Mouse (Mus musculus): Measurements from ENCODE around the gene Psmb4. TPM values are rescaled to one million over a fixed set of nuclear protein-coding genes. Genes with fewer than 3 reads are reported as not detected.
"Not testable (repeated sequence)": the region's sequence is repeated elsewhere in the genome, so short reads cannot be mapped to it uniquely, and the experiment has no call there.

Psmb4 gene
- polyA plus RNA-seq, 1 experiment from 2014 or later = 393 TPM

DNA sequence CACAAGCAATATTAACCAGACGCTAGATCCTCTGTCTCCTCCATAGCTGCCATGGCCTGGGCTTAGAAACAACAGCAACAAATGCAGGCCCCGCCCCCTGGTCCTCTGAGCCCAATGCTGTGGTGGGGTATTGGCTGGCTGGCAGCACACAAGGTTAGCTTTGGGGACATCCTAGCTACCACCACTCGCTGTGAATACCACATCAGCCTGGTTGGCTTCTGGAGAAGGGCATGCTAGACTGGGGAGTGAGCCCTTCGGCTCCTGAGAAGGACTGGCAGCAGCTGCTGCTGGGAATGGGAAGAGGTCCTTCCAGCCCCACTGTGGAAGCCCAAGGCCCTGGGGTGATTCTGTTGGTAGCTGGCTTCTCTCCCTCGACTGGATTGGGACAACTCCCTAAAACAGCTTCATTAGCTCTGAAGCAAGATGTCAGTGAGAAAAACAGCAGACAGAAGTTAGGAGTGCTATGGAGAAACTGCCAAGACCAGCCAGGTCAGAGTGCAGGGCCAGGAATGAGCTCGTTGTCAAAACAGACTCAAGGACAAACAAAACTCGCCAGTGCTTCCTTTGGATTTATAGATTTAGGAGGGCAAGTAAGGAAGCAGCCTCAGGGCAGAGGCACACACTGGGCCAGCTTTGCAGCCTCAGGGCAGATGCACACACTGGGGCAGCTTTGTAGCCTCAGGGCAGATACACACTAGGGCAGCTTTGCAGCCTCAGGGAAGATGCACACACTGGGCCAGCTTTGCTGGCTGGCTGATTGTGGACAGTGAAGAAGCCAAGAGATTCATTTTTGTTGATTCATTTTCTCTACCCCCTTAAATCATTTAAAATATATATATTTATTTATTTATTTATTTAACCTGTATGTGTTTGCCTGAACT is 43.9 kb upstream of the Psmb4 start:
- WGBS = 55% methylated on average over 7 of the region's 7 CpGs
- H3K27ac ChIP-seq = not testable (repeated sequence)

GRCm38 (mm10) chr3:94928979-94929378 is 42.2 kb upstream of the Psmb4 start:
- H3K27ac ChIP-seq; H3K4me2 ChIP-seq (replicated peaks); H3K36me3 ChIP-seq (replicated peaks; ENCODE audit: control insufficient read depth, insufficient read depth); H3K4me1 ChIP-seq (replicated peaks; ENCODE audit: control insufficient read depth, insufficient read depth, low read length); DNase-seq (ENCODE audit: low spot score); H3K9me3 ChIP-seq (ENCODE audit: control insufficient read depth, low read length); H3K9ac ChIP-seq; ATAC-seq (ENCODE audit: low FRiP score); H3K4me3 ChIP-seq (replicated peaks; ENCODE audit: low read length); H3K27me3 ChIP-seq (ENCODE audit: control insufficient read depth, insufficient read depth, low read length): not testable (repeated sequence)
- WGBS = 81% methylated on average over 3 of the region's 4 CpGs

More for the DNA sequence above, 43.9 kb upstream of the Psmb4 start:
- H3K4me2 ChIP-seq (replicated peaks); DNase-seq (ENCODE audit: low spot score); H3K36me3 ChIP-seq (replicated peaks; ENCODE audit: control insufficient read depth, insufficient read depth); H3K4me3 ChIP-seq (replicated peaks; ENCODE audit: low read length); ATAC-seq (ENCODE audit: low FRiP score); H3K4me1 ChIP-seq (replicated peaks; ENCODE audit: control insufficient read depth, insufficient read depth, low read length); H3K27me3 ChIP-seq (ENCODE audit: control insufficient read depth, insufficient read depth, low read length); H3K9ac ChIP-seq; H3K9me3 ChIP-seq (ENCODE audit: control insufficient read depth, low read length): not testable (repeated sequence)

- not testable (repeated sequence) for DNase-seq (ENCODE audit: low spot score); ATAC-seq (ENCODE audit: low FRiP score); H3K27me3 ChIP-seq (ENCODE audit: control insufficient read depth, insufficient read depth, low read length); H3K9ac ChIP-seq; H3K4me2 ChIP-seq (replicated peaks); H3K9me3 ChIP-seq (ENCODE audit: control insufficient read depth, low read length); H3K36me3 ChIP-seq (replicated peaks; ENCODE audit: control insufficient read depth, insufficient read depth); H3K4me1 ChIP-seq (replicated peaks; ENCODE audit: control insufficient read depth, insufficient read depth, low read length); H3K4me3 ChIP-seq (replicated peaks; ENCODE audit: low read length); H3K27ac ChIP-seq
- WGBS = 51% methylated on average over 4 of the region's 4 CpGs
Observed at GRCm38 (mm10) chr3:94926301-94926736, 39.6 kb upstream of the Psmb4 start.

GRCm38 (mm10) chr3:94924688-94925087 is 37.9 kb upstream of the Psmb4 start:
- H3K27ac ChIP-seq = no peak overlapping the region
- DNase-seq (ENCODE audit: low spot score) = no peak
- H3K4me2 ChIP-seq (replicated peaks) = no peak overlapping the region
- no peak overlapping the region for H3K4me3 ChIP-seq (replicated peaks; ENCODE audit: low read length)
- no peaks in the 10 kb centered on the region for H3K4me1 ChIP-seq (replicated peaks; ENCODE audit: control insufficient read depth, insufficient read depth, low read length)
- H3K9ac ChIP-seq = no peak overlapping the region
- no peak for ATAC-seq (ENCODE audit: low FRiP score)
- H3K27me3 ChIP-seq (ENCODE audit: control insufficient read depth, insufficient read depth, low read length) = no peaks in the 10 kb centered on the region
- 82% methylated on average over 8 of the region's 8 CpGs for WGBS
- H3K36me3 ChIP-seq (replicated peaks; ENCODE audit: control insufficient read depth, insufficient read depth) = no peaks in the 10 kb centered on the region
- H3K9me3 ChIP-seq (ENCODE audit: control insufficient read depth, low read length) = no peaks in the 10 kb centered on the region

- H3K27me3 ChIP-seq (ENCODE audit: control insufficient read depth, insufficient read depth, low read length) = no peaks in the 10 kb centered on the region
- ATAC-seq (ENCODE audit: low FRiP score) (no peak), DNase-seq (ENCODE audit: low spot score) (no peak)
- H3K4me1 ChIP-seq (replicated peaks; ENCODE audit: control insufficient read depth, insufficient read depth, low read length) = no peaks in the 10 kb centered on the region
- H3K9ac ChIP-seq = no peak overlapping the region
- H3K4me3 ChIP-seq (replicated peaks; ENCODE audit: low read length) = no peak overlapping the region
- no peaks in the 10 kb centered on the region for H3K9me3 ChIP-seq (ENCODE audit: control insufficient read depth, low read length)
- no peak overlapping the region for H3K4me2 ChIP-seq (replicated peaks)
- 69% methylated on average over 3 of the region's 3 CpGs for whole genome bisulfite sequencing
- no peaks in the 10 kb centered on the region for H3K36me3 ChIP-seq (replicated peaks; ENCODE audit: control insufficient read depth, insufficient read depth)
- no peak overlapping the region for H3K27ac ChIP-seq
Observed at GRCm38 (mm10) chr3:94922333-94922732, 35.6 kb upstream of the Psmb4 start.

- DNase-seq (ENCODE audit: low spot score) (no peak), ATAC-seq (ENCODE audit: low FRiP score) (no peak)
- H3K4me1 ChIP-seq (replicated peaks; ENCODE audit: control insufficient read depth, insufficient read depth, low read length) = no peaks in the 10 kb centered on the region
- no peak overlapping the region for H3K4me2 ChIP-seq (replicated peaks)
- H3K4me3 ChIP-seq (replicated peaks; ENCODE audit: low read length) = no peak overlapping the region
- H3K9ac ChIP-seq = no peak overlapping the region
- 62% methylated on average over 3 of the region's 3 CpGs for WGBS
- no peaks in the 10 kb centered on the region for H3K9me3 ChIP-seq (ENCODE audit: control insufficient read depth, low read length)
- H3K36me3 ChIP-seq (replicated peaks; ENCODE audit: control insufficient read depth, insufficient read depth) = no peaks in the 10 kb centered on the region
- H3K27me3 ChIP-seq (ENCODE audit: control insufficient read depth, insufficient read depth, low read length) = no peaks in the 10 kb centered on the region
- H3K27ac ChIP-seq = no peak overlapping the region
Observed at GRCm38 (mm10) chr3:94921104-94921503, 34.3 kb upstream of the Psmb4 start.

DNA sequence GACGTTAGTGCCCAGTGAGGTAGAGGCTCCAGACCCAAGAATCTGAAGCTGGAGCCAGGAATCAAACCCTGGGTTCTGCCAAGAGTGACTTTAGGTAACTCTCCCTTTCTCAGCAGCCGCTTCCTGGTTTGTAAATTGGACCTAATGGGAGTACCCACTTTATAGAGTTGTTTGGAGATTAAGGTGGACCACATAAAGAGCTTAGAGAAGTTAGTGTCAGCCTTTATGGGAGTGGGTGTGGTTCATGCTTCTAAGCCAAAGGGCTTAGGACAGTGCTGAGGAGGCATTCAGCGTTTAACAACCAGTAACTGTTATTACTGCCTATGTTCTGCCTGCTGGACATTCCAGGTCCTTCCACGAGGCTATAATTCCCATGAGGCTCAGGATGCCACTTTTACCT is 32.1 kb upstream of the Psmb4 start:
- Histone ChIP-seq H3K4me1 (replicated peaks; ENCODE audit: control insufficient read depth, insufficient read depth, low read length) (no peaks in the 10 kb centered on the region), H3K9me3 (ENCODE audit: control insufficient read depth, low read length) (no peaks in the 10 kb centered on the region), H3K36me3 (replicated peaks; ENCODE audit: control insufficient read depth, insufficient read depth) (no peaks in the 10 kb centered on the region), H3K27me3 (ENCODE audit: control insufficient read depth, insufficient read depth, low read length) (no peaks in the 10 kb centered on the region), H3K9ac (no peak overlapping the region), H3K4me3 (replicated peaks; ENCODE audit: low read length) (no peak overlapping the region), H3K4me2 (replicated peaks) (no peak overlapping the region), H3K27ac (no peak overlapping the region)
- ATAC-seq (ENCODE audit: low FRiP score) (no peak), DNase-seq (ENCODE audit: low spot score) (no peak)
- 85% methylated on average over 4 of the region's 4 CpGs for WGBS

GRCm38 (mm10) chr3:94917816-94918361 is 31.1 kb upstream of the Psmb4 start:
- H3K4me1 ChIP-seq (replicated peaks; ENCODE audit: control insufficient read depth, insufficient read depth, low read length) = no peaks in the 10 kb centered on the region
- 53% methylated on average over 14 of the region's 14 CpGs for WGBS
- no peak for DNase-seq (ENCODE audit: low spot score)

GRCm38 (mm10) chr3:94915903-94916741 is 29.4 kb upstream of the Psmb4 start:
- Histone ChIP-seq H3K4me3 (replicated peaks; ENCODE audit: low read length) (no peak overlapping the region), H3K9ac (no peak overlapping the region), H3K4me1 (replicated peaks; ENCODE audit: control insufficient read depth, insufficient read depth, low read length) (no peaks in the 10 kb centered on the region), H3K9me3 (ENCODE audit: control insufficient read depth, low read length) (no peaks in the 10 kb centered on the region), H3K36me3 (replicated peaks; ENCODE audit: control insufficient read depth, insufficient read depth) (no peaks in the 10 kb centered on the region), H3K27ac (no peak overlapping the region), H3K27me3 (ENCODE audit: control insufficient read depth, insufficient read depth, low read length) (no peaks in the 10 kb centered on the region), H3K4me2 (replicated peaks) (no peak overlapping the region)
- no peak for ATAC-seq (ENCODE audit: low FRiP score)
- no peak for DNase-seq (ENCODE audit: low spot score)
- 90% methylated on average over 7 of the region's 7 CpGs for WGBS

More at GRCm38 (mm10) chr3:94917816-94918361, 31.1 kb upstream of the Psmb4 start:
- Histone ChIP-seq H3K27me3 (ENCODE audit: control insufficient read depth, insufficient read depth, low read length) (no peaks in the 10 kb centered on the region), H3K27ac (no peak overlapping the region), H3K9me3 (ENCODE audit: control insufficient read depth, low read length) (no peaks in the 10 kb centered on the region), H3K36me3 (replicated peaks; ENCODE audit: control insufficient read depth, insufficient read depth) (no peaks in the 10 kb centered on the region), H3K4me2 (replicated peaks) (no peak overlapping the region), H3K4me3 (replicated peaks; ENCODE audit: low read length) (no peak overlapping the region), H3K9ac (no peak overlapping the region)
- no peak for ATAC-seq (ENCODE audit: low FRiP score)
